Mouse (Mus musculus) liver, embryonic 12.5 days (tissue): ENCODE measurements around the gene Trpc3. TPM values are rescaled to one million over a fixed set of nuclear protein-coding genes. Genes with fewer than 3 reads are reported as not detected.
A peak's percentile ranks its signal among the peaks of the same experiment; 100 is the strongest.
"Not testable (repeated sequence)": the region's sequence is repeated elsewhere in the genome, so short reads cannot be mapped to it uniquely, and the experiment has no call there.

Experiments used
- ATAC-seq: fragments of 200-750 bp; cut with Nextera tagmentation; 2 replicates; pipeline ENCODE4 v1.8.0; 2017; ENCODE audit warnings: moderate number of reproducible peaks, mild to moderate bottlenecking, moderate library complexity
- H3K27ac ChIP-seq: fragments of 300-500 bp; sonication (generic); 2 replicates; pipeline ENCODE4 v1.5.1; 2016; ENCODE audit warnings: mild to moderate bottlenecking
- H3K27me3 ChIP-seq: fragments of 300-500 bp; sonication (generic); replicated peaks from 2 replicates; pipeline ENCODE4 v1.6.1; 2016; ENCODE audit warnings: mild to moderate bottlenecking, moderate library complexity
- H3K36me3 ChIP-seq: fragments of 300-500 bp; sonication (generic); 2 replicates; pipeline ENCODE4 v1.6.1; 2016; ENCODE audit warnings: mild to moderate bottlenecking, moderate library complexity
- H3K4me1 ChIP-seq: fragments of 300-500 bp; sonication (generic); 2 replicates; pipeline ENCODE4 v1.6.1; 2016
- H3K4me2 ChIP-seq: fragments of 300-500 bp; sonication (generic); 2 replicates; pipeline ENCODE4 v1.6.1; 2016; ENCODE audit warnings: mild to moderate bottlenecking, moderate library complexity
- H3K4me3 ChIP-seq: fragments of 300-500 bp; sonication (generic); 2 replicates; pipeline ENCODE4 v1.5.1; 2016; ENCODE audit warnings: mild to moderate bottlenecking, moderate library complexity
- H3K9ac ChIP-seq: fragments of 300-500 bp; sonication (generic); 2 replicates; pipeline ENCODE4 v1.6.1; 2016; ENCODE audit warnings: mild to moderate bottlenecking, moderate library complexity
- H3K9me3 ChIP-seq: fragments of 300-500 bp; sonication (generic); replicated peaks from 2 replicates; pipeline ENCODE4 v1.6.1; 2016; ENCODE audit warnings: mild to moderate bottlenecking, moderate library complexity
- WGBS: fragments of 180-500 bp; shearing (Covaris S2); methylation state at CpG from one replicate; pipeline ENCODE4 v1.1.7; 2016; ENCODE audit not compliant: insufficient replicate concordance; 5-methylcytosine and 5-hydroxymethylcytosine counted together
- polyA plus RNA-seq: library from polyadenylated mRNA; unstranded; fragments of >200 nt; fragmentation: Nextera tagmentation; extraction: Ambion mirVana; gene quantifications from 2 replicates; pipeline ENCODE4 v1.2.1, GENCODE M21; 2016

Trpc3 gene
- polyA plus RNA-seq, 1 experiment from 2014 or later = 0.81 TPM

DNA sequence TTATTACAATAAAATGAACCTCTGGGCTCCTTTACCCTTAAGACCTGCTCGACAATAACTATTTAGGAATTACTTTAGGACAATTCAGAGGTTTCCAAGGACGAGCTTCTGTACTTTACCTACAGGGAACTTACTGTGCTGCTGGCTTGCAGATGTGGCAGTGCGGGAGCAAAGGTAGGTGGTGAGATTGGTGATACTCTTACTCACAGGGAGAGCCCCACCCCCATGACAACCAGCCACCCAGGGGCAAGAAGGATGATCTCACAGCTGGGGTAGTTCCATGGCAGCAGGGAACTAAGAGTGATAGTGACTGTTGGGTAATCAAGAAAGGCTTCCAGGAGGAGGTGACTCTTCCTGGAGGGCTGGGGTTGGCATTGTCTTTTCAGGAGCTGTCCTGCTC lies 46.6 kb downstream of the Trpc3 start:
- no peaks in the 10 kb centered on the region for H3K4me1 ChIP-seq
- no peak overlapping the region for H3K9ac ChIP-seq
- no peak overlapping the region for H3K4me2 ChIP-seq
- H3K27ac ChIP-seq = no peak overlapping the region
- ATAC-seq = no peak
- H3K36me3 ChIP-seq = no peaks in the 10 kb centered on the region
- no peaks in the 10 kb centered on the region for H3K27me3 ChIP-seq
- H3K4me3 ChIP-seq = no peak overlapping the region
- WGBS = 55% methylated on average over 3 of the region's 3 CpGs
- H3K9me3 ChIP-seq = no peaks in the 10 kb centered on the region

- no peaks in the 10 kb centered on the region for H3K4me1 ChIP-seq
- no peak overlapping the region for H3K27ac ChIP-seq
- H3K9ac ChIP-seq = no peak overlapping the region
- no peak overlapping the region for H3K4me2 ChIP-seq
- 67% methylated on average over 13 of the region's 13 CpGs for WGBS
- H3K4me3 ChIP-seq = no peak overlapping the region
- ATAC-seq = no peak
- H3K27me3 ChIP-seq = no peaks in the 10 kb centered on the region
- no peaks in the 10 kb centered on the region for H3K9me3 ChIP-seq
- no peaks in the 10 kb centered on the region for H3K36me3 ChIP-seq
Measured at GRCm38 (mm10) chr3:36642736-36643135, 47.2 kb downstream of the Trpc3 start.

DNA sequence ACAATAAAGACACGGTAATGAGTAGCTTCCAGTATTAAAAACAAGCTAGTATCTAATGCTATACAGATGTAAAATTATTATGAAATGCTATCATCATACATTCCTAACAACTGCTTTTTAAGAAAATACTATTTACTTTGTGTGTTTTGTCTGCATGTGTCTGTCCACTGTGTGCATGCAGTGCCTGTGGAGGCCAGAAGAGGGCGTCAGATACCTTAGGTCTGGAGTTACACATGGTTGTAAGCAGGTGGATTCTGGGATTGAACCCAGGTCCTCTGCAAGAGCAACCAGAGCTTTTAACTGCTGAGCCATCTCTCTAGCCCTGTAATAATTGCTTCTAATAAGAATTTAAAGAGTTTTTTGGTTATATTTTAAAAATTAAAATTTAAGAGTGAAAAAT lies 49.2 kb downstream of the Trpc3 start:
- H3K4me1 ChIP-seq = no peaks in the 10 kb centered on the region
- ATAC-seq = no peak

DNA sequence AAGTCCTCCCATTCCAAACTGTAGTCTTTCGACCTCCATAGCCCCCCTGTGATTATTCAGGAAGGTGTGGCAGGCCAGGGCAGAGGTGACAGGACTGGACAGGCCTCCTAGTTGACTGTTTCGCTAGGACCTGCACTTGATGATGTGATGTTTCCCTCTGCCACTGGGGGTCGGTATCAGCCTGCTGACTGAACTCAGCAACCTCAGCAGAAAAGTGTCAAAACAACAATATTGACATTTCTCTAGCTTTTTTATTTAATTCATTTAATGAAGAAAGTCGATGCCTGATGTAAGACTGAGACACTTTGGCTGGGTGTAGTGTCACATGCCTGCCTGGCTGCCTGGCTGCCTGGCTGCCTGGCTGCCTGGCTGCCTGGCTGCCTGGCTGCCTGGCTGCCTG lies 54.5 kb downstream of the Trpc3 start:
- no peaks in the 10 kb centered on the region for H3K4me1 ChIP-seq
- H3K36me3 ChIP-seq = no peaks in the 10 kb centered on the region
- ATAC-seq = no peak
- no peak overlapping the region for H3K9ac ChIP-seq
- no peak overlapping the region for H3K4me2 ChIP-seq
- H3K9me3 ChIP-seq = no peaks in the 10 kb centered on the region
- H3K4me3 ChIP-seq = no peak overlapping the region
- H3K27me3 ChIP-seq = no peaks in the 10 kb centered on the region
- no peak overlapping the region for H3K27ac ChIP-seq
- 17% methylated on average over 4 of the region's 4 CpGs for WGBS

More for the DNA sequence above, 49.2 kb downstream of the Trpc3 start:
- Histone ChIP-seq H3K27me3 (no peaks in the 10 kb centered on the region), H3K4me2 (no peak overlapping the region), H3K36me3 (no peaks in the 10 kb centered on the region), H3K9me3 (no peaks in the 10 kb centered on the region), H3K9ac (no peak overlapping the region), H3K27ac (no peak overlapping the region), H3K4me3 (no peak overlapping the region)
- 50% methylated on average over 2 of the region's 2 CpGs for WGBS

- Histone ChIP-seq H3K9me3 (no peaks in the 10 kb centered on the region), H3K4me1 (no peaks in the 10 kb centered on the region), H3K4me3 (no peak overlapping the region), H3K36me3 (no peaks in the 10 kb centered on the region), H3K4me2 (no peak overlapping the region), H3K27me3 (no peaks in the 10 kb centered on the region), H3K9ac (no peak overlapping the region), H3K27ac (no peak overlapping the region)
- WGBS = 63% methylated on average over 2 of the region's 2 CpGs
- ATAC-seq = no peak
Measured at GRCm38 (mm10) chr3:36626803-36627202, 63.2 kb downstream of the Trpc3 start.

DNA sequence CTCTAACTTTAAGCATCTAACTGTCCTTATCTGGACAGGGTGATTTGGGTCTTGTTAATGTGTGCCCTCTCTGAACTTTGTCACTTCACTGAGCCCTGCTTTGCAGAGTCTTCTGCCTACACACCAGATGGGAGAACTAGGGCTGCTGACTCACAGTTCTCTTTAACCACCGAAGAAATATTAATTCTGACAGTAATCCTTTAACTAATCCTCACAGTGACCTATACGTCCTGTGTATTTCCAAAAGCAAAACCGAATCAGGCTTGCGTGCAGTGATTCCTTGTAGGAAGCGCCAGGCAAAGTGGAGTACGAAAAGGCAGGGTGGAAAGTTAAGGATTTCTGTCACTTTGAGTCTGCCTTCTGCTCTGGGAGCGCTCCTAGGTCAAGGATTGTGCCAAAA lies 71.8 kb downstream of the Trpc3 start:
- no peak overlapping the region for H3K4me2 ChIP-seq
- no peaks in the 10 kb centered on the region for H3K9me3 ChIP-seq
- peaks cover 6% of the 10 kb centered on the region for H3K4me1 ChIP-seq
- 60% methylated on average over 7 of the region's 7 CpGs for WGBS
- H3K27me3 ChIP-seq = no peaks in the 10 kb centered on the region
- no peak overlapping the region for H3K9ac ChIP-seq
- H3K36me3 ChIP-seq = no peaks in the 10 kb centered on the region
- no peak overlapping the region for H3K4me3 ChIP-seq
- ATAC-seq = no peak
- no peak overlapping the region for H3K27ac ChIP-seq

GRCm38 (mm10) chr3:36613908-36614255 lies 76.1 kb downstream of the Trpc3 start:
- Histone ChIP-seq H3K27ac (no peak overlapping the region), H3K36me3 (no peaks in the 10 kb centered on the region), H3K9me3 (no peaks in the 10 kb centered on the region), H3K4me2 (peak overlapping the region; percentile 84), H3K27me3 (no peaks in the 10 kb centered on the region), H3K4me3 (no peak overlapping the region), H3K4me1 (peaks cover 16% of the 10 kb centered on the region), H3K9ac (no peak overlapping the region)
- 67% methylated on average over 4 of the region's 5 CpGs for WGBS
- no peak for ATAC-seq

DNA sequence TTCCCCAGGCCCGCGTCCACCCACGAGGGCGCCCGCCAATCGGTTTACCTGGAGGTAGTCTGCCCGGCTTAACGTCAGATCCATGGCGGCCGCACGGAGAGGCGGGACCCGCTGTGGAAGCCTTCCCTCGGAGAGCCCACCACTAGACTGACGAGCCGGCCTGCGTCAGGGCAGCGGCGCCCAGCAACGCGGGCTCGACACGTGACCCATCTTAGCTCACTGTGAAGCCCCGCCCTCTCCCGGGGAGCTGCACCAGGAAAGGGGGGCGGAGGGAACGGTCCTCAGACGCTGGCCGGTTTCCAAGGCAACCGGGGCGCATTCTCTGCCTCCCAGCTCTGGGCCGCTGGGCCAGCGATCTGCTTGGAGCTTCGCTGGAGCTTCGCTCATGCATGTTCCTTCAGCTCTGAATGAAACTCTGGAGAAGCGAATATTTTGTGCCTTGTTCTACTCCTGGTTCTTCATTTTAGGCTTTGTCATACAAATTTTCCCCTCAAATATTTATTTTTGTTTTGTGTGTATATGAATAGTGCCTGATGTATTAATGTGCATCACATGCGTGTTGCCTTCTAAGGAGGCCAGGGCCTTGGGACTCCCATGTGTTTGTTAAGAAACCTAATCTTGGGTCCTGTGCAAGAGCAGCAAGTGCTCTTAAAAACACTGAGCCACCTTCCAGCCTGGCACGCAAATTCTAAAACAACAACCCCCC lies 76.6 kb downstream of the Trpc3 start, which contains the start of gene Bbs7:
Gene Bbs7, minus strand, starts transcription at position 276 of the 706 bp plus-strand sequence.
- Histone ChIP-seq H3K9ac (peak within 1 kb of the TSS; percentile 74), H3K27ac (no peak within 1 kb of the TSS), H3K27me3 (no peaks in the 10 kb centered on the region), H3K4me3 (peak within 1 kb of the TSS; percentile 69), H3K4me1 (peaks cover 16% of the 10 kb centered on the region), H3K36me3 (no peaks in the 10 kb centered on the region), H3K9me3 (no peaks in the 10 kb centered on the region), H3K4me2 (peak within 1 kb of the TSS; percentile 84)
- peak; percentile 98 for ATAC-seq
- WGBS = 6% methylated on average over 36 of the region's 38 CpGs

DNA sequence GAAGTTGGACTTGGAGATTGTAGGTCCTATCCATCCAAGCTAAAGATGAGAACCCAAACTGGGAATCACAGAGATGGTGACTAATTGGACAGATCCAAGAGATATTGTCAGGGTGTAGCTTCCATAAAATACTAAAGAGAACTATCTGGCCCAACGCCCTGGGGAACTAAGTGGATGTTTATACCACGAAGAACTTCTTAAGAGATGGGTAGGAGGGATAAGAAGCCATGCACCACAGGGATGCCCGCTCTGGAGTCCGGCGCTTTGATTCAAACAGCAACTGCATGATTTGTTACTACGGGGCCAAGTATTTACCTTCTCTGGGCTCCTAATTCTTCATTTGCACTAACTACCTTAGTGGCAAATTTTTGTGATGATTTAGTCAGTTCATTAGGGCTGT lies 77.3 kb downstream of the Trpc3 start:
- Histone ChIP-seq H3K9me3 (no peaks in the 10 kb centered on the region), H3K27me3 (no peaks in the 10 kb centered on the region), H3K36me3 (no peaks in the 10 kb centered on the region), H3K9ac (peak overlapping the region; percentile 74), H3K4me1 (peaks cover 16% of the 10 kb centered on the region), H3K4me2 (peak overlapping the region; percentile 84), H3K27ac (no peak overlapping the region), H3K4me3 (peak overlapping the region; percentile 69)
- peak; percentile 9; the same call in 1 of the 2 replicates for ATAC-seq
- 17% methylated on average over 6 of the region's 6 CpGs for WGBS

- WGBS = 24% methylated on average over 7 of the region's 7 CpGs
- Histone ChIP-seq H3K4me2 (peak overlapping the region; percentile 47), H3K27ac (peak overlapping the region; percentile 92), H3K4me1 (peaks cover 19% of the 10 kb centered on the region), H3K9me3 (no peaks in the 10 kb centered on the region), H3K27me3 (no peaks in the 10 kb centered on the region), H3K36me3 (no peaks in the 10 kb centered on the region), H3K4me3 (peak overlapping the region; percentile 41), H3K9ac (peak overlapping the region; percentile 10)
- peak; percentile 92 for ATAC-seq
Measured at GRCm38 (mm10) chr3:36605894-36606783, 83.8 kb downstream of the Trpc3 start.

DNA sequence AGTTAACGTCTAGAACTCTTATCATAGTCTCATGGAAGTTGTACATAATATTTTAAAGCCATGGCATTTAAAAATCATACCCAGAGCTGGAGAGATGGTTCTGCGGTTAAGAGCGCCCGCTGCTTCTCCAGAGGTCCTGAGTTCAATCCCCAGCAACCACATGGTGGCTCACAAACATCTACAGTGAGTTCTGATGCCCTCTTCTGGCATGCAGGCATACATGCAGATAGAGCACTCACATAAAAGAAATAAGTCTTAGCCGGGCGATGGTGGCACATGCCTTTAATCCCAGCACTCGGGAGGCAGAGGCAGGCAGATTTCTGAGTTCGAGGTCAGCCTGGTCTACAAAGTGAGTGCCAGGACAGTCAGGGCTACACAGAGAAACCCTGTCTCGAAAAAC lies 90.2 kb downstream of the Trpc3 start:
- not testable (repeated sequence) for H3K36me3 ChIP-seq, H3K4me2 ChIP-seq, H3K4me1 ChIP-seq, H3K9me3 ChIP-seq, ATAC-seq, H3K9ac ChIP-seq, H3K27ac ChIP-seq, H3K4me3 ChIP-seq, H3K27me3 ChIP-seq
- 65% methylated on average over 9 of the region's 9 CpGs for WGBS

DNA sequence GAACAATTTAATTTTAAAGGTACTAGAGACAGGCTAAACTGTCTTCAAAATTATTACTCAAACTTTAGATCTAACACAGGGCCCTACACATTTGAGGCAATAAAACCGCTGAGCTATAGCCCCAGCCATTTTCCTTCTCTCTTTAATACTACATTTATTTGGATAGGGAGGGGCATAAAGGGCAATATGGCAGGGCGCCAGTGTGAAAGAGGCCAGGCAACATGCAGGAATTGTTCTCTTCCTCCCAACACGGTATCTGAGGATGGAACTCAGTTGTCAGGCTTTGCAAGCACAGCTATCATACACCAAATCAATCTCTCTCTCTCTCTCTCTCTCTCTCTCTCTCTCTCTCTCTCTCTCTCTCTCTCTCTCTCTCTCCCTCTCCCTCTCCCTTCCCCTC lies 91.2 kb downstream of the Trpc3 start:
- H3K36me3 ChIP-seq = no peaks in the 10 kb centered on the region
- H3K27ac ChIP-seq = no peak overlapping the region
- no peaks in the 10 kb centered on the region for H3K27me3 ChIP-seq
- H3K4me3 ChIP-seq = no peak overlapping the region
- ATAC-seq = no peak
- no peaks in the 10 kb centered on the region for H3K9me3 ChIP-seq
- H3K4me1 ChIP-seq = no peaks in the 10 kb centered on the region
- WGBS = 71% methylated on average over 3 of the region's 3 CpGs
- no peak overlapping the region for H3K9ac ChIP-seq
- H3K4me2 ChIP-seq = no peak overlapping the region
